Mouse (Mus musculus): Measurements from ENCODE around the gene Adamtsl2. TPM values are rescaled to one million over a fixed set of nuclear protein-coding genes. Genes with fewer than 3 reads are reported as not detected.
A peak's percentile ranks its signal among the peaks of the same experiment; 100 is the strongest.

Adamtsl2 gene
- total and polyA plus RNA-seq, 3 experiments = 0.13 TPM; not detected in 2

- TF ChIP-seq TBP (conservative IDR thresholded peaks at IDR 0.05; ENCODE audit: low read depth, low read length) = no peak
- TF ChIP-seq EP300 (IDR thresholded peaks at IDR 0.05; ENCODE audit: low read length) = no peak
- no peak for TF ChIP-seq SMC3 (IDR thresholded peaks at IDR 0.05; ENCODE audit: low read depth, low read length)
- TF ChIP-seq E2F4 (IDR thresholded peaks at IDR 0.05; ENCODE audit: insufficient replicate concordance, low read depth, low read length) = no peak
- no peak for TF ChIP-seq UBTF (IDR thresholded peaks at IDR 0.05; ENCODE audit: low read depth, low read length)
- no peak for TF ChIP-seq SIN3A (IDR thresholded peaks at IDR 0.05; ENCODE audit: low read length)
- TF ChIP-seq JUND (conservative IDR thresholded peaks at IDR 0.05; ENCODE audit: low read depth, low read length) = no peak
- Histone ChIP-seq H3K4me3 (replicated peaks in 1 of 3; ENCODE audit: low read depth in 2 of 3, low read length in 2 of 3, poor library complexity in 1 of 3) (no peak overlapping the region), H3K79me2 (replicated peaks; ENCODE audit: control insufficient read depth, extremely low read depth, insufficient read depth, poor library complexity, severe bottlenecking) (no peaks in the 10 kb centered on the region), H3K36me3 (replicated peaks in 1 of 2; ENCODE audit: control insufficient read depth in 1 of 2, insufficient read depth in 1 of 2, low read length in 1 of 2) (no peaks in the 10 kb centered on the region), H3K4me2 (ENCODE audit: insufficient read depth, low read depth, poor library complexity, severe bottlenecking) (no peak overlapping the region), H3K27ac (ENCODE audit: insufficient read depth, low read depth) (no peak overlapping the region), H3K9me3 (replicated peaks; ENCODE audit: low read length) (peaks cover 5% of the 10 kb centered on the region), H3K4me1 (ENCODE audit: control insufficient read depth in 1 of 2, insufficient read depth in 2 of 2) (peaks cover 5 to 40% of the 10 kb centered on the region in 2 experiments; a peak in 3 of 4 replicates), H3K27me3 (replicated peaks) (peaks cover 27% of the 10 kb centered on the region), H3K9ac (ENCODE audit: insufficient read depth, low read depth) (no peak overlapping the region)
- dilution Hi-C loops (cut with MboI; ENCODE audit: extremely low pct_ligation_motif_present, extremely low pct_unique_long_range_greater_than_20kb, low sequenced_read_pairs) (no loop called here), in situ Hi-C loops (cut with MboI; ENCODE audit: low pct_ligation_motif_present, low pct_unique_long_range_greater_than_20kb, low sequenced_read_pairs) (loop anchor here (5.0 kb wide), 1 partner anchor 33 kb away; no protein-coding TSS in a partner anchor)
- DNase-seq (ENCODE audit: extremely low read depth) = no peak
These were observed 41.1 kb downstream of the Adamtsl2 start for GRCm38 (mm10) chr2:27120241-27120641.

GRCm38 (mm10) chr2:27121626-27122355 lies 42.6 kb downstream of the Adamtsl2 start:
- TF ChIP-seq IRF4 (IDR thresholded peaks at IDR 0.05; ENCODE audit: low read depth, low read length) = peak; percentile 54
- 0 out of 2 replicates have a peak, but pooled peaks have one; percentile 53 for TF ChIP-seq SIN3A (IDR thresholded peaks at IDR 0.05; ENCODE audit: low read length)
- TF ChIP-seq MYC (IDR thresholded peaks at IDR 0.05; ENCODE audit: low read depth, low read length) = 0 out of 2 replicates have a peak, but pooled peaks have one; percentile 14
- TF ChIP-seq ETS1 (conservative IDR thresholded peaks at IDR 0.05; ENCODE audit: low read depth, low read length) = peak; percentile 67
- TF ChIP-seq TCF12 (IDR thresholded peaks at IDR 0.05; ENCODE audit: low read depth, low read length) = peak; percentile 98
- TF ChIP-seq ZMIZ1 (IDR thresholded peaks at IDR 0.05; ENCODE audit: low read depth, low read length) = no peak
- 0 out of 2 replicates have a peak, but pooled peaks have one; percentile 5 for TF ChIP-seq NRF1 (IDR thresholded peaks at IDR 0.05; ENCODE audit: low read depth, low read length)
- TF ChIP-seq MAZ (IDR thresholded peaks at IDR 0.05; ENCODE audit: low read depth, low read length) = peak; percentile 75; the same call in 1 of the 2 replicates
- TF ChIP-seq BHLHE40 (IDR thresholded peaks at IDR 0.05; ENCODE audit: low read depth, low read length) = peak; percentile 41
- peak; percentile 29; the same call in 1 of the 2 replicates for TF ChIP-seq MAX (IDR thresholded peaks at IDR 0.05; ENCODE audit: low read length)
- no peak for TF ChIP-seq E2F4 (IDR thresholded peaks at IDR 0.05; ENCODE audit: insufficient replicate concordance, low read depth, low read length)
- peak; percentile 48; the same call in 1 of the 2 replicates for TF ChIP-seq CHD2 (IDR thresholded peaks at IDR 0.05; ENCODE audit: low read length)
- peak; percentile 56; the same call in 1 of the 2 replicates for TF ChIP-seq MEF2A (IDR thresholded peaks at IDR 0.05; ENCODE audit: borderline replicate concordance, low read depth, low read length)
- TF ChIP-seq EP300 (IDR thresholded peaks at IDR 0.05; ENCODE audit: low read length) = peak; percentile 88
- TF ChIP-seq UBTF (IDR thresholded peaks at IDR 0.05; ENCODE audit: low read depth, low read length) = 0 out of 2 replicates have a peak, but pooled peaks have one; percentile 37
- no peak for TF ChIP-seq NELFE (IDR thresholded peaks at IDR 0.05; ENCODE audit: low read depth, low read length)
- no peak for TF ChIP-seq ELF1 (IDR thresholded peaks at IDR 0.05; ENCODE audit: low read depth, low read length)
- H3K4me3 ChIP-seq (replicated peaks in 1 of 3; ENCODE audit: low read depth in 2 of 3, low read length in 2 of 3, poor library complexity in 1 of 3) = no peak overlapping the region
- peak overlapping the region; percentile 44 for H3K4me2 ChIP-seq (ENCODE audit: insufficient read depth, low read depth, poor library complexity, severe bottlenecking)
- peaks cover 10% of the 10 kb centered on the region for H3K9me3 ChIP-seq (replicated peaks; ENCODE audit: low read length)
- H3K27ac ChIP-seq (ENCODE audit: insufficient read depth, low read depth) = no peak overlapping the region
- H3K9ac ChIP-seq (ENCODE audit: insufficient read depth, low read depth) = no peak overlapping the region
- no peaks in the 10 kb centered on the region for H3K36me3 ChIP-seq (replicated peaks in 1 of 2; ENCODE audit: control insufficient read depth in 1 of 2, insufficient read depth in 1 of 2, low read length in 1 of 2)
- peak; percentile 91 for DNase-seq (ENCODE audit: extremely low read depth)
- in situ Hi-C loops (cut with MboI; ENCODE audit: low pct_ligation_motif_present, low pct_unique_long_range_greater_than_20kb, low sequenced_read_pairs) (loop anchor here (5.0 kb wide), 1 partner anchor 34 kb away; no protein-coding TSS in a partner anchor), dilution Hi-C loops (cut with MboI; ENCODE audit: extremely low pct_ligation_motif_present, extremely low pct_unique_long_range_greater_than_20kb, low sequenced_read_pairs) (no loop called here)
- H3K27me3 ChIP-seq (replicated peaks) = peaks cover 18% of the 10 kb centered on the region
- H3K79me2 ChIP-seq (replicated peaks; ENCODE audit: control insufficient read depth, extremely low read depth, insufficient read depth, poor library complexity, severe bottlenecking) = no peaks in the 10 kb centered on the region
- H3K4me1 ChIP-seq (ENCODE audit: control insufficient read depth in 1 of 2, insufficient read depth in 2 of 2) = peaks cover 5 to 45% of the 10 kb centered on the region in 2 experiments; a peak in 3 of 4 replicates

Data from CH12.LX (cell line).